ENCODE assay signal across 25 mouse cellular contexts in genomic region chr3:136508575-136508974, GRCm38 (mm10).
A peak's percentile ranks its signal among the peaks of the same experiment; 100 is the strongest.
DNase-seq lines count a peak whose midpoint lies in the region; ATAC-seq and TF ChIP-seq lines count a peak whose summit lies in the region.
"Had no signal": no experiment of that assay in that cellular context is flagged by ENCODE, and none has a peak within 500 bp of the region (broad histone marks: within the 10 kb centered on the region; RNA-seq: fewer than 3 reads in every experiment).

No protein-coding gene starts in this region.

- H3K36me3 ChIP-seq in forebrain, embryonic 14.5 days (ENCODE audit: control insufficient read depth, insufficient read depth, low read length) = no peaks in the 10 kb centered on the region
- no peaks in the 10 kb centered on the region for H3K36me3 ChIP-seq in forebrain, embryonic 12.5 days (replicated peaks)
- no peaks in the 10 kb centered on the region for H3K36me3 ChIP-seq in heart, embryonic 16.5 days (ENCODE audit: control insufficient read depth, insufficient read depth)
- H3K36me3 ChIP-seq in lung, embryonic 14.5 days (ENCODE audit: insufficient read depth) = no peaks in the 10 kb centered on the region
- H3K36me3 ChIP-seq: embryonic facial prominence, embryonic 13.5 days; forebrain, embryonic 15.5 days; G1E; limb, embryonic 13.5 days; liver, embryonic 12.5 days; midbrain, embryonic 12.5 days had no signal

- no peak for ATAC-seq in forebrain, embryonic 14.5 days
- ATAC-seq in forebrain, embryonic 12.5 days (ENCODE audit: low FRiP score) = no peak
- ATAC-seq in heart, embryonic 16.5 days (replicated peaks; ENCODE audit: extremely low read depth, insufficient read depth, low FRiP score) = peak; percentile 55
- no peak for ATAC-seq in lung, embryonic 14.5 days (ENCODE audit: insufficient read depth)
- ATAC-seq: forebrain, embryonic 15.5 days; intestine, embryonic 16.5 days; liver, embryonic 12.5 days; liver, postnatal 0 days had no signal

- H3K4me3 ChIP-seq in forebrain, embryonic 14.5 days (ENCODE audit: low read depth, low read length) = no peak overlapping the region
- no peak overlapping the region for H3K4me3 ChIP-seq in forebrain, embryonic 12.5 days (replicated peaks)
- no peak overlapping the region for H3K4me3 ChIP-seq in heart, embryonic 16.5 days (ENCODE audit: low read length)
- H3K4me3 ChIP-seq in lung, embryonic 14.5 days (ENCODE audit: low read depth, low read length) = no peak overlapping the region
- no peak overlapping the region for H3K4me3 ChIP-seq in lung, adult 2 months (replicated peaks; ENCODE audit: extremely low read depth, low read depth, low read length)
- H3K4me3 ChIP-seq: embryonic facial prominence, embryonic 13.5 days; erythroblast, embryonic 14.5 days; forebrain, embryonic 15.5 days; heart, adult 2 months; limb, embryonic 13.5 days; liver, embryonic 12.5 days; midbrain, embryonic 12.5 days had no signal

- WGBS in forebrain, embryonic 14.5 days = 74% methylated on average over 2 of the region's 2 CpGs
- 76% methylated on average over 2 of the region's 2 CpGs for WGBS in forebrain, embryonic 12.5 days
- WGBS in heart, embryonic 16.5 days = 50% methylated on average over 2 of the region's 2 CpGs
- 31% methylated on average over 2 of the region's 2 CpGs for WGBS in lung, embryonic 14.5 days
- WGBS in lung, adult 2 months = 36% methylated on average over 2 of the region's 2 CpGs

- peak; percentile 22 for DNase-seq in forebrain, embryonic 14.5 days (ENCODE audit: low spot score)
- DNase-seq in heart, adult 8-10 months (ENCODE audit: low spot score) = no peak
- peak; percentile 44 for DNase-seq in lung, embryonic 14.5 days
- DNase-seq in lung, adult 2 months = no peak
- DNase-seq in brain, embryonic 14.5 days (ENCODE audit: low read depth) = peak; percentile 14
- DNase-seq: adrenal gland, adult 8-10 months; cerebellum, adult 11-12 months; cerebellum, adult 9-11 months; embryo, embryonic 11 days; heart, adult 2 months; kidney, adult 8-10 months; liver, postnatal 0 days; lung, postnatal 14 days; thymus, postnatal 4 days had no signal

- H3K4me1 ChIP-seq in forebrain, embryonic 14.5 days (ENCODE audit: control insufficient read depth, insufficient read depth, low read length) = no peaks in the 10 kb centered on the region
- H3K4me1 ChIP-seq in forebrain, embryonic 12.5 days = no peaks in the 10 kb centered on the region
- no peaks in the 10 kb centered on the region for H3K4me1 ChIP-seq in heart, embryonic 16.5 days (ENCODE audit: control insufficient read depth, insufficient read depth, low read length)
- H3K4me1 ChIP-seq in lung, embryonic 14.5 days (ENCODE audit: insufficient read depth) = no peaks in the 10 kb centered on the region
- no peaks in the 10 kb centered on the region for H3K4me1 ChIP-seq in lung, adult 2 months (ENCODE audit: control insufficient read depth, insufficient read depth, low read length)
- H3K4me1 ChIP-seq: embryonic facial prominence, embryonic 13.5 days; forebrain, embryonic 15.5 days; limb, embryonic 13.5 days; liver, embryonic 12.5 days; midbrain, embryonic 12.5 days had no signal

- H3K9me3 ChIP-seq in forebrain, embryonic 14.5 days (replicated peaks; ENCODE audit: control insufficient read depth, low read length) = no peaks in the 10 kb centered on the region
- H3K9me3 ChIP-seq in forebrain, embryonic 12.5 days = no peaks in the 10 kb centered on the region
- H3K9me3 ChIP-seq in heart, embryonic 16.5 days (replicated peaks; ENCODE audit: control insufficient read depth, low read length) = no peaks in the 10 kb centered on the region
- H3K9me3 ChIP-seq in lung, embryonic 14.5 days (ENCODE audit: low read depth, low read length) = no peaks in the 10 kb centered on the region
- H3K9me3 ChIP-seq: embryonic facial prominence, embryonic 13.5 days; forebrain, embryonic 15.5 days; G1E; limb, embryonic 13.5 days; liver, embryonic 12.5 days; midbrain, embryonic 12.5 days had no signal

- TF ChIP-seq POLR2A in lung, adult 2 months (IDR thresholded peaks at IDR 0.05; ENCODE audit: borderline replicate concordance, extremely low read depth, low read depth, low read length) = no peak
- TF ChIP-seq POLR2A in brain, embryonic 14.5 days (IDR thresholded peaks at IDR 0.05; ENCODE audit: borderline replicate concordance, extremely low read depth, insufficient read depth, insufficient read length, poor library complexity, severe bottlenecking) = no peak

- H3K4me2 ChIP-seq in forebrain, embryonic 14.5 days (ENCODE audit: low read length) = no peak overlapping the region
- H3K4me2 ChIP-seq in forebrain, embryonic 12.5 days = no peak overlapping the region
- no peak overlapping the region for H3K4me2 ChIP-seq in heart, embryonic 16.5 days (ENCODE audit: low read depth, low read length)
- no peak overlapping the region for H3K4me2 ChIP-seq in lung, embryonic 14.5 days
- H3K4me2 ChIP-seq: embryonic facial prominence, embryonic 13.5 days; forebrain, embryonic 15.5 days; limb, embryonic 13.5 days; liver, embryonic 12.5 days; midbrain, embryonic 12.5 days had no signal

- H3K27ac ChIP-seq in forebrain, embryonic 14.5 days (ENCODE audit: low read depth, low read length) = no peak overlapping the region
- H3K27ac ChIP-seq in forebrain, embryonic 12.5 days = no peak overlapping the region
- no peak overlapping the region for H3K27ac ChIP-seq in heart, embryonic 16.5 days (ENCODE audit: low read length)
- no peak overlapping the region for H3K27ac ChIP-seq in lung, embryonic 14.5 days (ENCODE audit: low read depth)
- H3K27ac ChIP-seq: embryonic facial prominence, embryonic 13.5 days; forebrain, embryonic 15.5 days; heart, adult 2 months; kidney, postnatal 0 days; limb, embryonic 13.5 days; liver, embryonic 12.5 days; midbrain, embryonic 12.5 days had no signal

- TF ChIP-seq CTCF in lung, embryonic 14.5 days (IDR thresholded peaks at IDR 0.05; ENCODE audit: low read depth) = no peak
- TF ChIP-seq CTCF in lung, adult 2 months (IDR thresholded peaks at IDR 0.05; ENCODE audit: insufficient read depth, low read length) = no peak
- no peak for TF ChIP-seq CTCF in brain, embryonic 14.5 days (IDR thresholded peaks at IDR 0.05; ENCODE audit: borderline replicate concordance, extremely low read depth, insufficient read depth, insufficient read length)

- no peak overlapping the region for H3K9ac ChIP-seq in forebrain, embryonic 14.5 days (ENCODE audit: low read length)
- H3K9ac ChIP-seq in forebrain, embryonic 12.5 days = no peak overlapping the region
- no peak overlapping the region for H3K9ac ChIP-seq in heart, embryonic 16.5 days (ENCODE audit: low read length)
- H3K9ac ChIP-seq in lung, embryonic 14.5 days = no peak overlapping the region
- H3K9ac ChIP-seq: embryonic facial prominence, embryonic 13.5 days; forebrain, embryonic 15.5 days; limb, embryonic 13.5 days; liver, embryonic 12.5 days; liver, postnatal 0 days; midbrain, embryonic 12.5 days had no signal

- no peaks in the 10 kb centered on the region for H3K27me3 ChIP-seq in forebrain, embryonic 14.5 days (replicated peaks; ENCODE audit: control insufficient read depth, insufficient read depth, low read length)
- H3K27me3 ChIP-seq in forebrain, embryonic 12.5 days = no peaks in the 10 kb centered on the region
- no peaks in the 10 kb centered on the region for H3K27me3 ChIP-seq in heart, embryonic 16.5 days (ENCODE audit: control insufficient read depth, insufficient read depth, low read length)
- no peaks in the 10 kb centered on the region for H3K27me3 ChIP-seq in lung, embryonic 14.5 days (ENCODE audit: insufficient read depth, low read length)
- H3K27me3 ChIP-seq: embryonic facial prominence, embryonic 13.5 days; forebrain, embryonic 15.5 days; limb, embryonic 13.5 days; liver, embryonic 12.5 days; midbrain, embryonic 12.5 days had no signal

Comparison
In these comparisons a context has a peak if more than half of its experiments do, and no peak if none do; other contexts are left out.
1. DNase-seq: peak in forebrain, embryonic 14.5 days (single experiment), lung, embryonic 14.5 days (single experiment) and brain, embryonic 14.5 days (single experiment); none in heart, adult 8-10 months (single experiment) and lung, adult 2 months (single experiment).